Mouse (Mus musculus): ENCODE measurements around the gene 1110008L16Rik.
A peak's percentile ranks its signal among the peaks of the same experiment; 100 is the strongest.
"Not testable (repeated sequence)": the region's sequence is repeated elsewhere in the genome, so short reads cannot be mapped to it uniquely, and the experiment has no call there.

The 1110008L16Rik gene

DNA sequence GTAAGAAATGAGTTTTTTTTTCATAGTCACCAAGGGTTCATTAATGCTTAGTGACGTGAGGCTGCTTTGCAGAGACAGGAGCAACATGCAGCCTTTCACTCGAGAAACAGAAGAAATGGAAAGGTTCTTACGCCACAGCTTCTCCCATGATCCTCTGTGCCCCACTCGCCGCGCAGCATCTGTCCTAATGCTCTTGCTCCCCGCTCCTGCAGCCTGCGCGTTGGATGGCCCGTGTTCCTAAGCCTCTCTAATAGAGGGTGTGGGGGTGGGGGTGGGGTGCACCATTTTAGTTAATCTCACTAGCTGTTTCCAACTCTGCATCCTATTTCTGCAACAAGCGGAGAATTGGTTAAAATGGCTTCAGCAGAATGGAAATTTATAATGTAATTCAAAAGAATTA, 44.6 kb downstream of the 1110008L16Rik start:
- no peak for DNase-seq

DNA sequence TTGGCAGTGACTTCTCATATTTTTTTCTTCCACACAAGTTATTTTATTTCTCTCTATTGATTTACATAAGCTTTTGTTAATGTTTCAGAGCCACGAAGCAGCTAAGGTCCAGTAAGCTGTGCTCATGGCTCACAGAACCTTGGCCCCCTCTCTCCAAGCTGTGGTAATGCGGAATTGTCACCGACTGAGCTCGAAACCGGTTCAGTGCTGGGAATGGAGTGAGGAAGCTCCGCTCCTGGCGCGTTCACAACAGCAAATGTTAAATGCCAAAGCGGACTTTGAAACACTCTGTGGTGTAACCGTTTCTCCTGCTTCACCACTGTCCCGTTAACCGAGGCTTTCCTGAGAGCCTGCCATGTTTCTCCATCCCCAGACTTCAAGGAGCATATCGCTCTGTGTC, 45.2 kb downstream of the 1110008L16Rik start:
- DNase-seq: no peak

DNA sequence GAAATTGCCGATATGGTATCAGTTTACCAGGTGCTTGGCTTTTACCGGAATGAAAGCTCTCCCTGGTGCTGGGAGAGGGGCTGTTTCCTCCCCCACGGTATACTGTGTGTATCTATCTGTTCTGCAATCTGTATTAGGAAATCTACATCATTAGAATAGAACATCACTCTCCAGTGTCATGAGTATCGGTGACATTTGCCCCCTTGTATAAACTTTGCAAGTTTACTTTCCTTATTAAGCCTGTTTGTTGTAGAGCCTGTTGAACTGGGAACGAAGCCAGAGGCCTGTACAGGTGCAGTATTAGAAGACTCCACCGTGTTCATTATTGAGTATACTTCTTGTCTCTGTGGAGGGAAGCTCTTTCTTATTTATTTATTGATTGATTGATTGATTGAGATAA, 54.0 kb downstream of the 1110008L16Rik start:
- DNase-seq: no peak

DNA sequence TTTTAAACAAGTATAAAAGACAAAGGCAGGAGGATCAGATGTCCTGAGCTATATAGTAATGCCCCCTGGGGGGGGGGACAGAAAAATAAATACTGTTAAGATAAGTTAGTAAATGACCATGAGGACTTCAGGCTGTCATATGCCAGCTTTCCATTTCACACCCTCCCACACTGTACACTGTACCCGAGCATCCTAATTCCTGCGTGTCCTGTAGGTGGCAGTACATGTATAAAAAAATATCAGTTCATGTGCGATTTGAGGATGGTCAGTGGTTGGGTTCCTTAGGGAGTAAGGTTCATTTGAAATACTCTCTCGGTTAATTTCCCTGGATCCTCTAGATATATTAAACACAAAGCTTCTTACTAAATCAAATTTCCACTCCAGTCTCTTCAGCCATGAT, 55.5 kb downstream of the 1110008L16Rik start:
- peak; percentile 39 for DNase-seq

DNA sequence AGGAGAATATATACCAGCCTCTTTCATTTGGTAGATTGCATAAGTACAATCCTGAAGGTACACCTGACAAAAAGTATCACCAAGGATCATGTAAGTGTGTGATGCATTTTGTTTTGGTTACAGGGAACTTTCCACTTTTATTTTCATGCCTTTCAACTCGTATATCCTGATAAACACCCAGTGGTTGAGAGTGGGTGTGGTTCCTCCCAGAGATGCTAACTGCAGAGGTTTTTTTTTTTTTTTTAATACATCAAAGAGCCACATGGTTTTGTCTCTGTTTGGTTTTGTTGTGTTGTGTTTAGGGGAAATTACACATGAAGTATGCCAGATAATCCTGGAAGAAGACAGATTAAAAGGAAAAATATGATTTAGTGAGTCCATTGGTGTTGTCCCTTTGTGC, 57.9 kb downstream of the 1110008L16Rik start:
- DNase-seq: no peak

DNA sequence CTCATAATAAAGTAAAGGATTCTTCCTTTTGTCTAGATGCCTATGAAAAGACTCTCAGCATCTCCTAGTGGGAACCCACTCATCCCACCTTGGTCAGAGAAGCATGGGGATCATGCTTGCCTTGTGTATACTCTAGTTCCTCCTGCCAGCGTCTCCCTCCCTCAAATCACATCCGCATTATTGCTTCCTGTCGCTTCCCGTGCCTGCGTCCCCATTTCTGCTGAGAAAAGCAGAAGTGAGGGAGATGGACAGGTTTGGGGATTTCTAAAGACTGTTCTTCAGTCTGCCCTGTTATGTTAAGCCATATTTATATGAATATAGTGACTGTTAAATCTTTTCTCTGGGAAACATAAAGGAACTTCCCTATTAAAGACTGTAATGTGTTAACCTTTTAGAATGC, 61.6 kb downstream of the 1110008L16Rik start:
- no peak for DNase-seq

DNA sequence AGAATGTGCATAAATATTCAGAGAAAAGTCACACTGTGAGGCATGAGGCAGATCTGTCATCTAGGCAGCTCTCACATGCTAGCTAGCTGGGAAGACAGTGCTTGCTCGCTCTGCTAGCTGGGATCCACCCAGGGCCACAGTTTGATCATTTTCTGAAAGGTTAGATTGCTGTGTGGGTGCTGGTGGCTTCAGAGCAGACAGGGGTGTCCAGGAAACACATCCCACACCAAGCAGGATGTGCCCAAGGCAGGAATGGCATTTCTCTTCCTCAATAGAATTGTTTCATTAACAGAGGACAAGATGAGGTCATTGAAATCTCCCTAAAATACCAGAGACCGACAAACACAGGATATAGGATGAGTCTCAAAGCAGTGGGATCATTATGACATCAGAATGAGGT, 65.7 kb downstream of the 1110008L16Rik start:
- DNase-seq: no peak

DNA sequence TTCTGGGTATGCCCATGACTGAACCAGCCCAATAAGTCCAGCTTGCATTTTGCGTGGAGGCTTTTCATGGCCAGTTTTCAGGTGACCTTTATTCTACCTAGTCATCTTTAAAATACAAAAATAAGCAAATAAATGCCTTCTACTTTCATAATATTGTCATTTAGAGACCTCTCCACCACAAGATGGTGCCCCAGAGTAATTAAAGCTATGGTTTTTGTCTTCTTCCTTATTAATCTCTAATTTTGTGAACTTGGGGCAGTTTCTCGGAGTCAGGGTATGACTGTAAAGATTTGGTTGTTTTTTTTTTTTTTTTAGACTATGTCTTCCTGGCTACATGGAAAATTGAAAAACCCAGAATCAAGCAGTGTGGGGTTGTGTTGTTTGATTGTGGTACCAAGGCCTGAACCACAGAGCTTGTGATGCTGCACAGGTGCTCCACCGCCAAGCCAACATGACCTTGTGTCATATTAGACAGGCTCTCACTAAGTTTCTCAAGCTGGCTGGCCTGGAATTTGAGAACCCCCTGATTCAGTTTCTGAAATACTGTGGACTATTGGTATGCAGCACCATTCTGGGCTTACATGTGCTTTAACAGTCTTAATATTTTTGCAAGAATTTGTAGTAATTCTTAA, 73.2 kb downstream of the 1110008L16Rik start:
- no peak for DNase-seq

DNA sequence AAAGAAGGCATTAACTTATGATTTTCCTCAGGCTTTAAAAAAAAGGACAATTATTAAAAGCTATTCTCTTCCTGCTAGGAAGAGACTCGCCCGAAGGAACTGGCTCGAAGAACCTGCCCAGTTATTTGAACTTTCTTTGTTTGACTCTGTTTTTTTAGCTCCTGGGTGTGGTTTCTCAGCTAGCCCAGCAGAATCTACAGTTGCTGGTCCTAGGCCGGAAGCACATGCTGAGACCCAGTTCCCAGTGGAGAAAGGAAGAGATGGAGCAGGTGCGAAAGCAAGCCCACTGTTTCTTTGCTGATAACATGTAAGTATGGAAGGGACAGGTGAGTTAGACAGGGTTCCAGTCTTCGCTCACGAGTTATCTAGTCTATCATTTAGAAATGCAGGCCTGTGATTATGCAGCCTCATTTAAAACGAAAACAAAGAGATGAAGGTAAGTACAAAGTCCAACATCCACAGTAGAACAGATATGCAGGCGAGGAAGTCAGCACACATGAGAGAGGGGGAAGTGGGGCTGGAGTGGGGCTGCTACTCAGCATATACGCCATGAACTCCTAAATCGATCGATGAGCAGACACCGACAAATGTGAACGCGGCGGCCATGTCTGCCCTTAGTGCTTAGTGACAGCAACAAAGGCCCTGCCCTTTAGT, 77.7 kb downstream of the 1110008L16Rik start:
- no peak for DNase-seq

DNA sequence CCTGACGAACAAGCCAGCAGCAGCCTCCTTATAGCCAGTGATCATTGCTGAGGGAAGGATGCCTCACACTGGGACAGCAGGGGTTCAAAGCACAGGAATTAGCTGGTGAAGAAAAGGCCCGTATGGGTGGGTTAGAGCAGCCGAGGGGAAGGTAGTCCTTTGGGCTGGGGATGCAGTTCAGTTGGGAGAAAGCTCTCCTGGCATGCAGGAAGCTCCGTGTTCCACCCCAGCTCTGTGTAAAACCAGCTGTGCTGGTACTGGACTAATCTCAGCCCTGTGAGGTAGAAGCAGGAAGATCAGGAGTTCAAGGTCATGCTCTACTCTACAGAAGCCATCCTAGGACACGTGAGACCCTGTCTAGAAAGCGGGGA, 78.2 kb downstream of the 1110008L16Rik start:
- DNase-seq: no peak

DNA sequence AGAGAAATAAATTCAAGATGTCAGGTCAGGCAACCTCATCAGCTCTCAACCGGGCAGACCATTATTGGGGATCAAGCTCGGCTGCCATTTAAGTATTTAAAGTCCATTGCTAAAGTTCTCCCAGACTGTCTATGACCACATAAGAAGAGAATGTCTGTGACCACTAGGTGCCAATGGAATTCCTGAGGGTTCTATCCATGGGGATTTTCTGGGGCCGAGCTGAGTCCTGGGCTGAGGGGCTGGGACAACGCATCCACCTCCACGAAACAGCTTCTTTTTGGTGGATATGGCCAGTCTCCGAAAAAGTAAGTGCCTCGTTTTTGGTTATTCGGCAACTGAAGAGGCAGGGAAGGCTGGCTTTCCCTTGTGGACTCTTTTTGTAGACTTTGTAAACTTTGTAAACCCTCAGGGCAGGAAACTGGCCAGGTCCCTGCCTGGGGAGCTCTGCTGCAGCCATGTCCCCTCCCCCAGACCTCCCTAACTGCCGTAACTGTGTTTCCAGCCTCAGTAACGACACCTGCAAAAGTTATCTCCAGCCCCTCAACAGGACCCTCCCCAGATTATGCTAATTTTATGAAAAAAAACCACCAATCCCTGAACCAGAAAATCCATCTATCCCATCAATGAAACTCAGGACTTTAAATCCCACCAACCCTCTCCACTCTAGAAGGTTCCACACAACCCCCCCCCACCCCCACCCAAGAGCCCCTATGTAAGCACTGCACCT, 84.8 kb downstream of the 1110008L16Rik start, which contains the start of gene Psma6:
Gene Psma6, plus strand, starts transcription at position 200 of the 727 bp plus-strand sequence.
- no peak for DNase-seq

DNA sequence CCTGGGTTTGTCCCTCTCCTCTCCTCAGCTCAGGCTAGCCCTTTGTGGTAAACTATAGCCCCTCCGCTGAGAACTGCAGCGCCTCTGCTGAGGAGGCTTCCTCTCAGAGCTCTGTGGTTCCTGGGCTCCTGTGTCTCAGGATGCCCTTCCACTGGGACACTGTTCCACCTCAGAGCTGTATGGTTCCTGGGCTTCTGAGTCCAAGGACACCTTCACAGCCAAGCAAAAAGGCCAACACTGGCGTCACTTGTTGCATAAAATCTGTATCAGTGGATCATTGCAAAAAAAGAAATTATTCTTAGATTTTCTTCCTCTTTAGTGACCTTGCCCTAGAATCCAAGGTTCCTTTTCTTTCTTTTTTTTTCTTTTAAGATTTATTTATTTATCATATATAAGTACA, 85.4 kb downstream of the 1110008L16Rik start:
- no peak for DNase-seq

DNA sequence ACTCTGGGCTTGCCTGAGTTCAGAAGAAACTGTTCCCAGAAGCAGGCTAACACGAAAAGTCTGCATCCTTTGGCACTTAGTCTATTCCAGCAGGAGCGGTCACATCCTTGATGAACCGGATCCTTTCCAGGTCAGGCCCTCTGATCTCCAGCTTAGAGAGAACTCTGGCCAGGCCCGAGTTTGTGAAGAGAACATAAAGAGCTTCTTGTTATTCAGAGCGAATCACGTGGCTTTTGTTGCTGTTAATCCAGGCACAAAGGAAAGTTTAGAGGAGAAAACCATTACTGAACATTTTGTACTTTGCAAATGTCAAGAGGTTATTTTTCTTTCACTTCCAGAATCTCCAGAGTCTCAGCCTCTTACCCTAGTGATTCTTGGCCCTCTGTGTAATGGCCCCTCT, 86.6 kb downstream of the 1110008L16Rik start:
- DNase-seq: no peak

DNA sequence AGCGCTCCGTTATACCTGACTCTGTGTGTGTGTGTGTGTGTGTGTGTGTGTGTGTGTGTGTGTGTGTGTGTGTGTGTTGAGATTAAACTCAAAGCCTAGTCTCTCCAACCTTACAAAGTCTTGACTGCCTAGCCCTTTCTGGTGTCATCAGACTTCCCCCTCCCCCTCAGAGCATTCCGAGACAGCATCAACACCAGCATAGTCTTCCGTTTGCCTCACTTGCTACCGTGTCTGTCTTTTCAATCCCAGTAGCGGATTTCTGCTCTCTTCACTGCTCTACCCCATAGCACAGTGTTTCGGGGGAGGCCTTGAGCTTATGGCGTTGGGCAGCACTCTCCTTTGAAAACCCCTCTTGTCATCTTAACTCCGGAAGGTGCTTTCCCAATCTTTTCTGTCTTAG, 87.1 kb downstream of the 1110008L16Rik start:
- DNase-seq: no peak

DNA sequence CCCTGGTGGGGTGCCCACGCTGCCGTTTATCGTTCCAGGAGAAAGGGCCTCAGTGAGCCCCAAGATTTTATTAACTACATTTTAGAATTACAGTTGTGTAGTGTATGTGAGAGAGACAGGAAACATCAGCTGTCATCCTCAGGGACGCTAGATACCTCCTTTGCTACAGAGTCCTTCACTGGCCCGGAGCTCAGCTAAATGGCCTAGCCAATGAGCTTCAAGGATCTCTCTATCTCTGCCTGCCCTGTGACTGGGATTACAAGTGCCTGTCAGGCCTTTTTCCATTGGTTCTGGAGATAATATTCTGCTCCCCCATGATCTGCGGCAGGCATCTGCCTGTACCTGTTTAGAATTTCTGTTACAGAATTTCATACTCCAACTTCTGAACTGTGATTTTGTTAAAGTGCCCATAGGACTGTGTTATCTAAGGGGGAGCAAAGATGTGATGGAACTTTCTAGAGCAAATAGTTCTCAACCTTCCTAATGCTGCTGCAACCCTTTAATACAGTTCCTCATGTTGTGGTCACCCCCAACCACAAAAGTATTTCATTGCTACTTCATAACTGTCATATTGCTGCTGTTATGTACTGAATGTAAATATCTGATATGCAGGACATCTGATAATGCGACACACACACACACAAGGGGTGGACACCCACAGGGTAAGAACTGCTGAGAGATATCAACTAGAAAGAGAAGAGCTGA, 87.9 kb downstream of the 1110008L16Rik start:
- DNase-seq: no peak

DNA sequence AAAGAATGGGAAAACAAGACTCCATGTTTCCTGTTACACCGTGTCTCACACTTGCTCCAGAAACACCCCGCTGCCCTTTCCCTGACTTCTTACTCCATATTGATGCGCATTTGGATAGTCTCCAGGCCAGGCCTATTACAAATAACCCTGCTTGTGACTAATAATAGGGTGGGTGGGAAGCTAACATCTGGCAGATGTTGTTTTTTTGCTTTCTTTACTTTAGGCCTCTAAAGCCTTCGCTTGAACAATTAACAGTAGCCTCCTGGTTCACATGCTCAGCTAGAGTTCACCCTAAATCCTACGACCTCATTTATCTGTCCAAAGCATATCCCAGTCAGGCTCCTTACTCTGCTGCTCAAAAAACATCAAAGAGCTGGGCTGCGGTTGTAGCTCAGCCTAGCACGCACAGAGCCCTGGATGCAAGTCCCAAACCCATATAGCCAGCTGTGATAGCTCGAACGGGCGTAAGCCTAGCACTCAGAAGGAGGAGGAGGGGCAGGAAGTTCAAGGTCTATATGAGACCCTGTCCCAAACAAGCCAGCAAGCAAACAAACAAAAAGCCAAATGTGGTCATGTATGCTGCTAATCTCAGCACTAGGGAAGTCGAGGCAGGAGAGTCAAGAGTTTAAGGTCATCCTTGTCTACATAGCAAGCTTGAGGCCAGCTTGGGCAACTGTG, 88.5 kb downstream of the 1110008L16Rik start:
- DNase-seq: no peak

DNA sequence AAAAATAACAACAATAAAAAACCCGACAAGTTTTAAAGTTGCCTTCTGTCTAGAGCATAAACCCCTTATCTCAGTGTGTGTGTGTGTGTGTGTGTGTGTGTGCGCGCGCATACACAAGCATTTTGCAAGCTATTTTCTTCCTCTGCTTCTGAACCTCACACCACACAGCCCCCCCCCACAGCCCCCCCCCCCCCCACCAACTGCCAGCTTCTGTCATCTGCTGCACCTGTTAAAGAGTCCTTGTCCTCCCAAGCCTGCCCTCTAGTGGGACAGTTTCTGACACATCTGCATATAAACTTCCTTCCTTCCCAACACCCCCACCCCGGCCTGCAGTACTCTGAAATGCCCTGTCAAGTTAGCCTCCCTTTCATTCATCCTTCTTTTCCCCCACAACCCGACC, 89.1 kb downstream of the 1110008L16Rik start:
- DNase-seq: no peak

DNA sequence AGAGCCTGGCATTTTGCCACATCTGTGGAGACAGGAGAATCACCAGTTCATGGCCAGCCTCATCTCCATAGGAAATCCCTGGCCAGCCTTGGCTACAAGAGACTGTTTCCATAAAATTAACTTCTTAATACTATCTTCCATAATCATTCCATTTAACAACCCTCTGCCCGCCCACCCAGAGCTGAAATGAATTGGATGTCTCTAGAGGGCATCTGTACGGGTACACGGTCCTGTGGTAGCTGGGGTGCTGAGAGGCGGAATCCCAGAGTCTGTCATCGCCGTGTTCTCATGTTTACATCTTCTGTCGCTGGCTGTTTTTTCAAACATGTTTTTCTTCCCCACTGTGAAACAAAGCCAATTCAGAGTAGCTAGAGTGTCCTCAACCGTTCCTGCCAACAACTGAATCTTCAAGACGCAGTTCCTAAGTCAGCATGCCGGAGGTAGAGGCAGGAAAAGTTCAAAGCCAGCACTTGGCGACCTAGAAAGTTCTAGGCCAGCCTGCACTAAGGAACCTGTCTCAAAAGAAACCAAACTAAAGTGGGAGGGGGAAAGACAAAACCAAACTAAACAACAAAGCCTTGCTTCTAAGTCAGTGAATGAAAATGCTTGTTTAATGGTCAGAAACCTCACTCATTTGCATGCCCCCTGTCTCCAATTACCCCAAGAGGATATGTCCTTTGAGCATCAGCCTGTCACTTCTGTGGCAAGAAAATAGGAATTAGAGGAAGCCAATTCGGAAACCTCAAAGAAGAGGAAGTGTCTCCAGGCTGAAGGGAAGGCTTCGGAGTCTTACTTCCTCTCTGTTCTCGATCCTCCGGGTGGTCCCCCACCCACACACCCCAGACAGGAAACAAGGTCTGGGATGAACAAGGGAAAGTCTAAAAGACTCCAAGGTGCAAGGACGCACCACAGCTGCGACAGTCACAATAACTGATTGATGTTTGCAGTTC, 90.0 kb downstream of the 1110008L16Rik start:
- DNase-seq: no peak

DNA sequence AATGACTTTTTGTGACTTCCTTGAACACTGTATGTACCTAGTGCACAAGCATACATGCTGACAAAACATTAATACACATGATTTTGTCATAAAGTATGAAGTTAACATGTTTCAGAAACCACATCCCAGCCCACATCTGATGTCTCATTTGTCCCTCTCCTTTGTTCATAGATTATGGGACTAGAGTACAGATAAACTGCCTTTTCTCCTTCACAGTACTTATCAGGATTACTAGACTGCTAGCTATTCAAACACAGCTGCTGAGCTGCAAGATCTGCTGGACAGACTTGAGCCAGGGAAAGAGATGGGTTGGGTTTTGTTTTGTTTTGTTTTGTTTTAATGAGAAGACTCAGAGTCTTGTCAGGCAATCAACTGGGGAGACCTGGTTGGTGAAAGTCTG, 92.7 kb downstream of the 1110008L16Rik start:
- DNase-seq: no peak

DNA sequence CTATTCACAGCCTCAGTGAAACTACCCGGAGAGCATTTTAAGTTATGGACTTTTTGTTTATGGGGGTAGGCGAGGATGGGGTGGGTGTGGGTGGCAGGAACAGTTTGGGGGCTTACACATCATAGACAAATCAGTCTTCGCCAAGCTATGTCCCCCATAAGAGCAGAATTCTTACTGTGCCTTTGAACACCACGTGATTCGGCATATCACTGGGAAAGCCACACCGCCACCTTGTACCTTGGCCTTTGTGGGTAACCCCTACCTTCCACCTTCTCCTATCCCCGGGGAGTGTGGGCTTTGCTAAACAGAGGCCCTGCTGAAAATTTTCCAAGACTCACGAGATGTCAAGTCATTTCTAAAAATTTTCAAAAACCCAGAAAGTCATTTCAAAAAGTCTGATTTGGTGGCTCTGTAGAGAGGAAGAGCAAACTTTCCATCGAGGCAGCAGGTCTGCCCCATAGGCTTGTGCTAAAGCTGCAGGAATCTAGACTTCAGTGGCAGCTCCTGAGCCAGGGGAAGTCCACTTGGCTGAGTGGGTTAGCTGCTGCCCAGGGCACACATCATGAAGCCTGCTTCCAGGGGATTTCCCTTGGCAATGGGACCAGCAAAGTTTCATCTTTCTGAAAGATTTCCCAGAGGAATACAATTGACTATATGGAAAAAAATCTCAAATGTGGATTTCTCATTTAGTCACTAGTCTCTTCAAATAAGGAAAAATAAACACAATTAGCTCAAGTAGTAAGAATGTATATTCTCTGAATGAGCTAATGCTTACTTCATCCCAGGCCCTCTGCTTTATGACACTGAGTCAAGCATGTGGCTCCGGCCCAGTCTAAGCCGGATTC, 93.6 kb downstream of the 1110008L16Rik start:
- no peak for DNase-seq

DNA sequence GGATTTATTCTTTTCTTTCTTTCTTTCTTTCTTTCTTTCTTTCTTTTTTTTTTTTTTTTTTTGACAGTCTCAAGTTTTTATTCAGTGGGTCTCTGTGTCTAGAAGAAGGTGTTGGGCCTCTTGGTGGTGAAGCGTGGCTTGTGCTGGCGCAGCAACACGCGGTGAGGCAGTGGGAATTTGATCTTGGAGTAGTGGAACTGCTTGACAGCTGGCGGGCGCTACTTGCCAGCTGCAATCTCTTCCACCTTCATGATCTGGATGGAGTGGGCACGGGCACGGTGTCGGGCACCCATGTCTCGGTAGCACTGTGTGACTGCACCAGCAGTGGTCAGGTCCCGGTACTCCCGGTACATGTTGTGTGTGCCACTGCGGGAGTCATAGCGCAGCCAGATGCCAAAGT, 96.2 kb downstream of the 1110008L16Rik start:
- DNase-seq: not testable (repeated sequence)
